Mouse (Mus musculus): Measurements from ENCODE around the gene Prrc2b.

- TF ChIP-seq TAL1 (IDR thresholded peaks at IDR 0.05; ENCODE audit: low read length) (no peak), GATA1 (IDR thresholded peaks at IDR 0.05; ENCODE audit: low read length) (no peak)
These were observed 18.4 kb downstream of the Prrc2b start for GRCm38 (mm10) chr2:32169292-32169691.
